Mouse (Mus musculus): ENCODE results near the gene Nup210. TPM values are rescaled to one million over a fixed set of nuclear protein-coding genes. Genes with fewer than 3 reads are reported as not detected.

The Nup210 gene
- 19.1 and 19.8 TPM in 2 replicates for polyA plus RNA-seq (2016; fragmentation: Nextera tagmentation; extraction: Ambion mirVana)

DNA sequence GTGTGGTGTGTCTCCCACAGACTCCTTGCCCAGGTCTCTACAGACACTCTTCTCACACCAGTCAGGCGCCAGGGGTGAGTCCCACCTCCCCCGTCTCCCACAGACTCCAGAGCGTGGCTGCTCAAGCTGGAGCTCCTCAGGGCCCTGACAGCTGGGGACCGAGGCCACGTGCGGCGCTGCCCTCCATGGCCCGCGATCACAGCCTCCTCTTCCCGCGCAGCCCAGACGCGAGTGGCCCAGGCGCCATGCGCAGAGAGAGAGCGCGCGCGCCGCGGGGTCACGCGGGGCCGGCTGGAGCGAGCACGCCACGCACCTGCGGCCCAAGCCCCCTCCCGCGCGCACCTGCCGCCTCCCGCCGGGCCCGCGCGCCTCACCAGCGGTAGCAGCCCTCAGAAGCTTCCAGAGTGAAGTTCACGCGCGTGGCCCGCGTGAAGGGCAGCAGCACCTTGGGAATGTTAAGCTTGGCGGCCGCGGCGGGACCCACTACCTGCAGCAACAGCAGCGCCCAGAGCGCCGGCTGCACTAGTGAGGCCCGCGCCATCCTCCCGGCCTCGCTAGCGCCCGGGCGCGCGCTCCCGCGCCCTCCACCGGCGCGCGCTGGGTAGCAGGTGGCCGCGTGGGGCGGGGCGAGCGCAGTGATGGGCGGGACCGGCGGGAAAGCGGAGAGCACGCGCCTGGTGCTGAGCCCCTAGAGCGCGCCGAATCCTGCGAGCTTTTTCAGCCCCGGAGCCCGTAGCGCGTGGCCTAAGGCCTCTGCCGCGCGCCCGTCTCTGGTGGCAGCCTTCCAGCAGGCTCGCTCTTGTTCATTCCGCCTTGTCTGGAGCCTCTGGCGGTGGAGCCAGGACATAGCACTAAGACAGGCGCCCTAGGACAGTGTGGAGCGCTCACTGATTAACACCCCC is at the start of gene Nup210:
TSS of gene Nup210 (minus strand) at position 586 of the 902 bp plus-strand sequence.
- Histone ChIP-seq H3K9me3 (replicated peaks) (peaks cover 1% of the 10 kb centered on the region; the same call in 1 of the 2 replicates), H3K4me3 (peak within 1 kb of the TSS; percentile 70), H3K4me2 (replicated peaks) (peak within 1 kb of the TSS; percentile 96), H3K27ac (peak within 1 kb of the TSS; percentile 90), H3K4me1 (peaks cover 31% of the 10 kb centered on the region), H3K27me3 (no peaks in the 10 kb centered on the region), H3K36me3 (no peaks in the 10 kb centered on the region), H3K9ac (peak within 1 kb of the TSS; percentile 79)
- ATAC-seq (ENCODE audit: low FRiP score), result peak; percentile 97
- under 1% methylated on average over 79 of the region's 93 CpGs for WGBS

DNA sequence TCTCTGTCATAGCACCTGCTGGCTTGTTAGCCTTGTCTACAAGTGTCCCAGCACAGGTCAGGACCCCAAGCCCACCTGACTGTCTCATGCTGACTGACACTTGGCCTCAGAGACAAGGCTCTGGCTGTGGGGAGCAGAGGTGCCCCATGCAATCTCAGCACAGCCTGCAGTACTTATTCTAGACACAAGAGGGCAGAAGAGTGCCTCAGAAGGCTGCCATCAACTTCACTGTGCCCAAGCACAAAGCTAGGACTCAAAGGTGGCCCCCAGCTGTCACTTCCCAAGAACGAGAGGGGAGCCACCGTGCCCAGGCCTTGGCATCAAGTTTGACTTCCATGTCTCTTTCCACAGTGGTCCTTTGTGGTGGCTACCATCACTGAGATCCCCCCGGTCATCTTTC is 48.6 kb upstream of the Nup210 start:
- Histone ChIP-seq H3K27ac (no peak overlapping the region), H3K27me3 (no peaks in the 10 kb centered on the region), H3K36me3 (peaks cover 34% of the 10 kb centered on the region), H3K4me2 (replicated peaks) (no peak overlapping the region), H3K4me1 (peaks cover 14% of the 10 kb centered on the region), H3K4me3 (no peak overlapping the region), H3K9me3 (replicated peaks) (no peaks in the 10 kb centered on the region), H3K9ac (no peak overlapping the region)
- ATAC-seq (ENCODE audit: low FRiP score), result peak; percentile 28; the same call in 1 of the 2 replicates
- WGBS, result 34% methylated on average over 3 of the region's 3 CpGs

DNA sequence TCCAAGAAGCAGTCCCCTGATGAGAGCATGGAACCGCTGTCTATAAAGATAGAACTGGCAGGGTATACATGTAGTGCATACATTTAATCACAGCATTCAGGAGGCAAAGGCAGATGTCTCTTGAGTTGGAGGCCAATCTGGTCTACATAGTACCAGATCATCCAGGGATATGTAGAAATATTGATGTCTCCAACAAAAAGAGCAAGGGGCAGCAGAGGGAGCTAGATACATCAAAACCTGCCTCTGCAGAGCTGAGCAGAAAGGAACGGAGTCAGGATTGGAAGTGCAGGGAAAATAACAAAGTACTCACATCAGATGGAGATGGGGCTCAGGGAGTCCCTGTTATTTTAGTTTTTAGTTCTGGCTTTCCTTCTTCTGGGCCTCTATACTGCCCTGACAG is 48.0 kb upstream of the Nup210 start:
- Histone ChIP-seq H3K27me3 (no peaks in the 10 kb centered on the region), H3K9me3 (replicated peaks) (no peaks in the 10 kb centered on the region), H3K27ac (0 out of 2 replicates have a peak overlapping the region, but pooled peaks have one; percentile 40), H3K9ac (no peak overlapping the region), H3K4me3 (no peak overlapping the region), H3K4me2 (replicated peaks) (no peak overlapping the region), H3K36me3 (peaks cover 33% of the 10 kb centered on the region), H3K4me1 (peaks cover 18% of the 10 kb centered on the region)
- WGBS, result 78% methylated on average over 2 of the region's 2 CpGs
- no peak for ATAC-seq (ENCODE audit: low FRiP score)

DNA sequence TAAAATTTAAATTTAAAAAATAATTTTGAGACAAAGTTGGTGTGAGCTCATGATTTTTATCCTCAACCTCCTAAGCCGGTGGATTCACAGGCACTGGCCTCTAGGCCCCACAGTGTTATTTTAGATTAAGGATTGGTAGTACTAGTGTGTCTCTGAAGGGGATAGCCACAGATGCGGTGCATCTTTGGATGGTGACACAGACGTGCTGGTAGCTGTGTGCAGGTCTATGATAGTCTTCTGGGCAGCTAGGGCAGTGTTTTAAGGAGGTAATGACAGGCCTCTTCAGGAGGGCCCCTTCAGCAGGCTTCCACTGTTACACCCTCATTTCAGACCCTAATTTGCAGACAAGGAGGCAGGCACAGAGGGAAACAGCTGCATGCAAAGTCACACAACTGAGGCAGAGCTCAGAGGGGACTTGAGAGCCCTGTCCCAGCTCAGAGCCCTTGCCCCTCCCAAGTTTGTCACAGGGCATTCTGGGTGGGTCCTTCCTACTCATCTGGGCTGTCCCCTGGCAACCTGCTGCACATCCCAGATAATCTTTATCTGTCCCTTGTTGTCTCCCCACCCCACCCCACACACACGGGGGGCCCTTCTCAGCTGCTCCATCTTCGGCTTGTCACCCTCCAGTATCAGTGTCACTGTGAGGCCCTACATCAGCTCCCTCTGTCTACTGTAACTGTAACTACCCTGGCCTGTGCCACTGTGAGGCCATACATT is 46.7 kb upstream of the Nup210 start:
- Histone ChIP-seq H3K36me3 (peaks cover 21% of the 10 kb centered on the region), H3K4me3 (no peak overlapping the region), H3K27ac (no peak overlapping the region), H3K9me3 (replicated peaks) (no peaks in the 10 kb centered on the region), H3K4me2 (replicated peaks) (no peak overlapping the region), H3K27me3 (no peaks in the 10 kb centered on the region), H3K9ac (no peak overlapping the region), H3K4me1 (peaks cover 30% of the 10 kb centered on the region)
- ATAC-seq (ENCODE audit: low FRiP score), result no peak
- WGBS, result 86% methylated on average over 5 of the region's 5 CpGs

DNA sequence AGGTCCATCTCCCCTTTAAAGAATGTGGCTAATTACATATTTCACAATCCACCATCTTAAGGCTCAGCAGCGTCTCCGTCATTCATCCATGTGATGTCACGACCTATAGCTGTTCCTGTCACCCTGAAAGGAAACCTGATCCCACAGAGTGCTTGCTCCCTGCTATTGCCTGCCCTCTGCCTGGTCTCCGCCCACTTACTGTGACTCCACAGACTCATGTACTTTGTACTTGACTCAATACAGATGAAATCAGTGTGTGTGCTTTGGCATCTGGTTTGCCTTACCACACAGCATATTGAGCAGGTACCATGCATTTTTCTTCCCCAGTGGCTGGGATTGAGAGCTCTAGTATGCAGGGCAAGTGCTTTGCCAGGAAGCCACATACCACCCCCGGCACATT is 45.7 kb upstream of the Nup210 start:
- Histone ChIP-seq H3K36me3 (peaks cover 15% of the 10 kb centered on the region), H3K9ac (no peak overlapping the region), H3K4me3 (no peak overlapping the region), H3K4me1 (peaks cover 39% of the 10 kb centered on the region), H3K9me3 (replicated peaks) (no peaks in the 10 kb centered on the region), H3K4me2 (replicated peaks) (no peak overlapping the region), H3K27ac (no peak overlapping the region), H3K27me3 (no peaks in the 10 kb centered on the region)
- ATAC-seq (ENCODE audit: low FRiP score), result no peak
- 80% methylated on average over 5 of the region's 5 CpGs for WGBS

DNA sequence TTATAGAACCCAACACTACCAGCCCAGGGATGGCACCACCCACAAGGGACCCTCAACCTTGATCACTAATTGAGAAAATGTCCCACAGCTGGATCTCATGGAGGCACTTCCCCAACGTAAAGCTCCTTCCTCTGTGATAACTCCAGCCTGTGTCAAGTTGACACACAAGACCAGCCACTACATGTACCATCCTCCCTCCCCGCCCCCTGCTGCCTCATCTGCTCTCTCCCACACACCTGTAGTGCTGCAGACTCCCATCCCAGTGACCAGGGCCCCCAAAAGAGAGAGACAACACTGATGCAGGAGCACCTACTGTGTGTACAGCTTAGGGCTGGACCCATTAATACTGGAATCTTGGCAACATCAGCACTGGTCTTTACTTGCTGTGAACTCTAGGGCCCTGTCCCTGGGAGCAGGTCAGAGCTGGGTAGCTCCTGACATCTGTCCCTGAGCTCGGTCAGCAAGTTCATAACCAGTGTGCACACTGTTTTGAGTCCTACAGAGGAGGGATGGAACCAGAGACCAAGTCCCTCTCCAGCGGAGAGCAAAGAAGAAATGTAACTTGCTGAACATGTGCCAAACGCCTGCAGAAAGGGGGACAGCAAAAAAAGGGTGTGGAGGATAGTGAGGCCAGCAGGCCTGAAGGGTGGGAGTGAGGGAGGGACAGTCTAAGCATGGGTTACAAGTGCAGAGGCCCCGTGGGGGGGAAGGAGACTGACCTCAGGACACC is 45.0 kb upstream of the Nup210 start:
- Histone ChIP-seq H3K27me3 (no peaks in the 10 kb centered on the region), H3K27ac (no peak overlapping the region), H3K9me3 (replicated peaks) (no peaks in the 10 kb centered on the region), H3K4me3 (no peak overlapping the region), H3K4me1 (peaks cover 43% of the 10 kb centered on the region), H3K36me3 (peaks cover 10% of the 10 kb centered on the region), H3K4me2 (replicated peaks) (no peak overlapping the region), H3K9ac (no peak overlapping the region)
- no peak for ATAC-seq (ENCODE audit: low FRiP score)
- 78% methylated on average over 6 of the region's 6 CpGs for WGBS

DNA sequence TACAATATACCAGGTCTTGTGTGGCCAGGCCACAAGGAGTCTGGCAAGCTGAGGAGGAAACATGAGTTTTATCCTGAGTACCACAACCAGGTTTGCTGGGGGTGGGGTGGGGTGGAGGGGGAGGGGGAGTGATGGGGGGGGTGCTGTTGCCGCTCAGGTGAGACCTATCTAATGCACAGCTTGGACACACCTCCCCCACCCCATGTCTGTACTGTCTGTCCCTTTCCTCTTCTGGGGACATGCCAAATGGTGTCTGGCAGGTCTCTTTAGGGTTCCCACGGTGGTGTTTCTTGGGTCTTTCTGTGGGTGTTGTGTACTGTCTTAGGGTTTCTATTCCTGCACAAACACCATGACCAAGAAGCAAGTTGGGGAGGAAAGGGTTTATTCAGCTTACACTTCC is 44.3 kb upstream of the Nup210 start:
- Histone ChIP-seq H3K4me1 (peaks cover 47% of the 10 kb centered on the region), H3K9me3 (replicated peaks) (no peaks in the 10 kb centered on the region), H3K9ac (no peak overlapping the region), H3K4me3 (no peak overlapping the region), H3K36me3 (0 out of 2 replicates have a peak, but pooled peaks cover 4% of the 10 kb centered on the region), H3K27ac (peak overlapping the region; percentile 35; the same call in 1 of the 2 replicates), H3K4me2 (replicated peaks) (no peak overlapping the region; the same call in 1 of the 2 replicates), H3K27me3 (no peaks in the 10 kb centered on the region)
- WGBS, result 83% methylated on average over 2 of the region's 2 CpGs
- no peak for ATAC-seq (ENCODE audit: low FRiP score)

DNA sequence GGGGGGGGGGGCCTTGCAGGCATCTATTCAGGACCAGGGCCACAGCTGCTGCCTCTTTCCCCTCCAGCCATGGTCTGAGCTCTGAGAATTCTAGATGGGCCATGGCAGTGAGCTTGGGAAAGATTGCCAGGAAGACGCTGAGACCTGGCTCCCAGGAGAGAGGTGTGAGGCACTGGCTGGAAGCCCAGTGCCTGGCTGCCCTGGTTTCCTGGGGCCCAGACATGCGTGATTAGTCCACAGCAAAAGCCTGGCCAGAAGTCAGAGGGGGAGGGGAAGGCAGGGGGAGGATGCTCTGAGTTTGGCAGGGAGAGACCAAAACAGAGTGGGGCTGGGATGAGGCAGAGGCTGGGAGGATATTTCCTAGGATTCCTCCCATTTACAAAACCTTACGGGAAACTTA is 43.8 kb upstream of the Nup210 start:
- peak overlapping the region; percentile 15; the same call in 1 of the 2 replicates for H3K4me2 ChIP-seq (replicated peaks)
- no peaks in the 10 kb centered on the region for H3K9me3 ChIP-seq (replicated peaks)
- H3K9ac ChIP-seq, result no peak overlapping the region

DNA sequence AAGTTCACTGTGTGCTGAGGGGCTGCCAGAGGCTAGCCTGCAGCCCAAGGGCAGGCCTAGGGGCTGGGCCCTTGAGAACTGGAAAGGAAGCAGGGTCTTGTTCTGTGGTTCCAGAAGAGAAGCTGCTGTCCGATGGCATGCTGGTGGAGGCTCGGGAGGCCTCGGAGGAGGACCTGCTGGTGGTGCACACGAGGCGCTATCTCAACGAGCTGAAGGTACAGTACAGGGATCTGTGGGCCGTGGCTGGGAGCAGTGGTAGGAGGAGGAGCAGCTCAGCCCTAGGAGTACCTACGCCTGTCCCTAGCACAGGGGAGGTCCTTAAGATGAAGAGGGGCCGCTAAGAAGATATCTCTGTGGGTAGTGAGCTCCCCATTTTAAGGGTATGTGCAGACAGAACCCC is 42.4 kb upstream of the Nup210 start:
- ATAC-seq (ENCODE audit: low FRiP score), result no peak
- Histone ChIP-seq H3K27me3 (no peaks in the 10 kb centered on the region), H3K4me1 (peaks cover 62% of the 10 kb centered on the region), H3K9me3 (replicated peaks) (no peaks in the 10 kb centered on the region), H3K36me3 (0 out of 2 replicates have a peak, but pooled peaks cover 4% of the 10 kb centered on the region), H3K4me3 (no peak overlapping the region), H3K4me2 (replicated peaks) (peak overlapping the region; percentile 32), H3K9ac (0 out of 2 replicates have a peak overlapping the region, but pooled peaks have one; percentile 41), H3K27ac (peak overlapping the region; percentile 52; the same call in 1 of the 2 replicates)
- WGBS, result 77% methylated on average over 9 of the region's 9 CpGs

More for the DNA sequence above, 43.8 kb upstream of the Nup210 start:
- Histone ChIP-seq H3K27ac (peak overlapping the region; percentile 62), H3K4me3 (no peak overlapping the region), H3K27me3 (no peaks in the 10 kb centered on the region), H3K36me3 (0 out of 2 replicates have a peak, but pooled peaks cover 4% of the 10 kb centered on the region), H3K4me1 (peaks cover 51% of the 10 kb centered on the region)
- WGBS, result 32% methylated on average over 3 of the region's 3 CpGs
- no peak for ATAC-seq (ENCODE audit: low FRiP score)

DNA sequence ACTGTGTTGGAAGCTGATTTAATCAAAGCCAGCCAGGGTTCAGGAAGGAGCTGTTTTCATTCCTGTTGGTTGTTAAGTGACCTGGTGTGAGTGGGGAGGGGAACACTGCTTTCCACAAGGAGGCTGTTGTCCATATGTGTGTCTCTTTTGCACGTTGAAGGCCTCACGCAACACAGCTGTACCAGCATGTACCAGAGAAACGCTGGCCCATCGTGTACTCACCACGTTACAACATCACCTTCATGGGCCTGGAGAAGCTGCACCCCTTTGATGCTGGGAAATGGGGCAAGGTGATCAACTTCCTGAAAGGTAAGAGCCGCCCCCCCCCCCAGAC is 40.6 kb upstream of the Nup210 start:
- 43% methylated on average over 6 of the region's 6 CpGs for WGBS
- ATAC-seq (ENCODE audit: low FRiP score), result no peak
- Histone ChIP-seq H3K9ac (peak overlapping the region; percentile 81), H3K36me3 (0 out of 2 replicates have a peak, but pooled peaks cover under 1% of the 10 kb centered on the region), H3K4me2 (replicated peaks) (peak overlapping the region; percentile 85), H3K27me3 (no peaks in the 10 kb centered on the region), H3K27ac (peak overlapping the region; percentile 90), H3K4me3 (peak overlapping the region; percentile 65), H3K9me3 (replicated peaks) (no peaks in the 10 kb centered on the region), H3K4me1 (peaks cover 71% of the 10 kb centered on the region)

DNA sequence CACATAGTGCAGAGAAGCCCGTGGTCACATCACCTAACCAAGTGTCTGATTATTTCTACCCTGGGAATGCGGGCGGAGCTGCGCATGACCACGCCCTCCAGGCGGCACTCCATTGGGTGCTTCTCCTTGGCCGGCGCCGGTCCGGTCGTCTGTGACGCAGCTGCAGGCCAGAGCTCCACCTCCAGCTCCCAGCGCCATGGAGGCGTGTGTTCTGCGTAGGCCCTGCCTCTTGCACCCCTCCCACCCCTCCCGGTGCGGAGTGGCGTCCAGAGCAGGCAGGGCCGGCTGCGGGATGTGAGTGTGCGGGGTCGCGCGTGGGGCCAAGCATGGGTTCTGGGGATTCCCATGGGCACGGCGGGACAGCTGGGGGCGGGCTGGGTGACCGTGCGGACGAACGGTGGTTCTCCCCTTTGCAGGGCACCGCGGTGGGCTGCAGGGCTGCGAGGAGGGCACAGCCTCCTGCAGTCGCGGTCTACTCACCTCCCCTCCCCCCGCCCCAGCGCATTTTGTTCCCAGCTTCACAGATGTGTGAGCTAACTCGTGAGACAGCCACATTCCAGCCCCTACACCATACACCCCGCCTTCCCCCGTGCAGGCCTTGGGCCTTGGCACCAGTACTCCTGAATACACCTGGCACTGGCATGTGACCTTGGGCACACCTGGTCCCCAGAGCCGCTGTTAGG is 40.1 kb upstream of the Nup210 start, which contains the start of gene Hdac11:
TSS of gene Hdac11 (plus strand) at position 112 of the 683 bp plus-strand sequence.
- Histone ChIP-seq H3K4me3 (peak within 1 kb of the TSS; percentile 65), H3K36me3 (no peaks in the 10 kb centered on the region), H3K9ac (peak within 1 kb of the TSS; percentile 81), H3K4me1 (peaks cover 71% of the 10 kb centered on the region), H3K27me3 (no peaks in the 10 kb centered on the region), H3K9me3 (replicated peaks) (no peaks in the 10 kb centered on the region), H3K4me2 (replicated peaks) (peak within 1 kb of the TSS; percentile 85), H3K27ac (peak within 1 kb of the TSS; percentile 90)
- WGBS, result under 1% methylated on average over 42 of the region's 42 CpGs
- ATAC-seq (ENCODE audit: low FRiP score), result peak; percentile 95
